Mouse (Mus musculus) limb, embryonic 15.5 days (tissue): ENCODE data around the gene Parva. TPM values are rescaled to one million over a fixed set of nuclear protein-coding genes. Genes with fewer than 3 reads are reported as not detected.

Experiments used
- ATAC-seq: fragments of 200-750 bp; cut with Nextera tagmentation; 2 replicates; pipeline ENCODE4 v1.8.0; 2017; ENCODE audit warnings: low read depth, moderate TSS enrichment; ENCODE audit not compliant: insufficient number of reproducible peaks, low FRiP score, low TSS enrichment
- H3K27ac ChIP-seq: fragments of 300-500 bp; sonication (generic); 2 replicates; pipeline ENCODE4 v1.5.1; 2015; ENCODE audit warnings: moderate library complexity, mild to moderate bottlenecking, inconsistent platforms
- H3K27me3 ChIP-seq: fragments of 300-500 bp; sonication (generic); 2 replicates; pipeline ENCODE4 v1.6.1; 2015; ENCODE audit warnings: inconsistent platforms
- H3K36me3 ChIP-seq: fragments of 300-500 bp; sonication (generic); 2 replicates; pipeline ENCODE4 v1.6.1; 2015; ENCODE audit warnings: inconsistent platforms
- H3K4me1 ChIP-seq: fragments of 300-500 bp; sonication (generic); 2 replicates; pipeline ENCODE4 v1.6.1; 2015; ENCODE audit warnings: inconsistent platforms
- H3K4me2 ChIP-seq: fragments of 300-500 bp; sonication (generic); 2 replicates; pipeline ENCODE4 v1.6.1; 2015; ENCODE audit warnings: mild to moderate bottlenecking, inconsistent platforms
- H3K4me3 ChIP-seq: fragments of 300-500 bp; sonication (generic); 2 replicates; pipeline ENCODE4 v1.5.1; 2015; ENCODE audit warnings: mild to moderate bottlenecking, inconsistent platforms
- H3K9ac ChIP-seq: fragments of 300-500 bp; sonication (generic); 2 replicates; pipeline ENCODE4 v1.6.1; 2015; ENCODE audit warnings: inconsistent platforms
- H3K9me3 ChIP-seq: fragments of 300-500 bp; sonication (generic); 2 replicates; pipeline ENCODE4 v1.6.1; 2016; ENCODE audit warnings: inconsistent platforms
- WGBS: fragments of 180-500 bp; shearing (Covaris S2); methylation state at CpG from one replicate; pipeline ENCODE4 v1.1.7; 2015; 5-methylcytosine and 5-hydroxymethylcytosine counted together
- polyA plus RNA-seq: library from polyadenylated mRNA; unstranded; fragments of >200 nt; fragmentation: Nextera tagmentation; extraction: Ambion mirVana; gene quantifications from 2 replicates; pipeline ENCODE4 v1.2.1, GENCODE M21; 2015

Gene Parva
- polyA plus RNA-seq, 1 experiment from 2014 or later: 95.9 TPM

DNA sequence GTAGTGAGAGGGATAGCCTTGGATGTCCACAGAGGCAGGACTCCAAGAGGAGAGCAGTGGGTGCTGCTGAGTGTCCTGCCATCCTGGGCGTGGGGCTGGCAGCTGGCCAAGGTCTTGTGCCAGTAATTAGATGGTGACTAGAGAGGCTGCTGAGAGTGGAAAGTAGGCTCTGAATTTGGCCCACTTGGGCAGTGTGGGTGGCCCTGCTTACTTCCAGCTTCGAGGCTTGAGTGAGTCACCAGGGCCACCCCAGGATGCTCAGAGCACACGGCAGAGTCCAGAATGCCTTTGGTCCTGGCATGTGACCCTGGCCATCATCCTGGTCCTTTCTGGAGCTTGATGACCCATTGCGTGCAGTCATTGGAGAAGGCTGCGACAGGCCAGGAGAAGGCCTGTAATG, 31.1 kb downstream of the Parva start:
- H3K4me3 ChIP-seq: no peak overlapping the region
- no peak overlapping the region for H3K9ac ChIP-seq
- no peaks in the 10 kb centered on the region for H3K9me3 ChIP-seq
- H3K4me2 ChIP-seq: no peak overlapping the region
- 0 out of 2 replicates have a peak overlapping the region, but pooled peaks have one; percentile 27 for H3K27ac ChIP-seq
- H3K4me1 ChIP-seq: peaks cover 43% of the 10 kb centered on the region
- no peaks in the 10 kb centered on the region for H3K36me3 ChIP-seq
- no peaks in the 10 kb centered on the region for H3K27me3 ChIP-seq
- 35% methylated on average over 5 of the region's 5 CpGs for WGBS
- ATAC-seq: no peak

DNA sequence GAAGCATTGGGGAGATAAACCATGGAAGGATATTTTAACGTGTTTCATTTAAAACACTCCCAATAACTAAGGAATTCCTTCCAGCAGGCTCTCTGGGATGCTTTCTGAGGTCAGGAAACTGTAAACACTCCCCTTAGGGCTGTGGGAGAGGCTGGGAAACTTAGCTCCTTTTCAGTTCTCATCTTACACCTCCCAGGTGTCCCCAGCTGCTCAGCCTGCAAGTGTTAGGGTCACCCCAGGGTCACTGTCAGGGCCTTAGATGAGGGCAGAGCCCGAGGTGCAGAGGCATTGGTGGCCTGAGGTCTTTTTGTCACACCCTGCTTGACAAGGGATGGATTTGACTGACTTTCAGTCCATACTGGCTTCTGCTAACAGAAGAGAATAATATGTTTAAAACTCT, 35.8 kb downstream of the Parva start:
- no peak overlapping the region for H3K4me3 ChIP-seq
- no peaks in the 10 kb centered on the region for H3K27me3 ChIP-seq
- H3K4me1 ChIP-seq: peaks cover 50% of the 10 kb centered on the region
- H3K9ac ChIP-seq: no peak overlapping the region
- 9% methylated on average over 2 of the region's 2 CpGs for WGBS
- no peaks in the 10 kb centered on the region for H3K36me3 ChIP-seq
- no peak overlapping the region for H3K4me2 ChIP-seq
- H3K9me3 ChIP-seq: no peaks in the 10 kb centered on the region
- peak overlapping the region; percentile 39; the same call in 1 of the 2 replicates for H3K27ac ChIP-seq
- no peak for ATAC-seq

DNA sequence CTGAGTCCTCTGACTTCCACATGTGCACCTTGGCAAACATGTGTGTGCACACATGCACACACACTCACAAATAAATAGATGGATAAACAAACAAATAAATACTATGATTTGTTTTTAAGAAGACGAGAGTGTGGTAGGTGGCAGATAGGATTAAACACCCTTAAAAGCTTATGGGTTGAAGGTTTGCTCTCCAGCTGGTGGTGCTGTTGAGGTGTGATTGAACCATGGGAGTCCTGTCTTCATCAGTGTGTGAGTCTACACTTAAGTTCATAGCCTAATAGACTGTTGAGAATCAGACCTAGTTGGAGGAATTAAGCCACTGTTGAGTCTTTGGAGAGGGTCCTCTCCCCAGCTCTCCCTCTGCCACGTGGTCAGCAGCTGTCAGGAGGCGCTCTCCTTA, 38.6 kb downstream of the Parva start:
- Histone ChIP-seq H3K27me3 (no peaks in the 10 kb centered on the region), H3K4me1 (peaks cover 61% of the 10 kb centered on the region), H3K9me3 (no peaks in the 10 kb centered on the region), H3K27ac (no peak overlapping the region), H3K9ac (no peak overlapping the region), H3K4me2 (no peak overlapping the region), H3K4me3 (no peak overlapping the region), H3K36me3 (no peaks in the 10 kb centered on the region)
- no peak for ATAC-seq
- 71% methylated on average over 3 of the region's 3 CpGs for WGBS

DNA sequence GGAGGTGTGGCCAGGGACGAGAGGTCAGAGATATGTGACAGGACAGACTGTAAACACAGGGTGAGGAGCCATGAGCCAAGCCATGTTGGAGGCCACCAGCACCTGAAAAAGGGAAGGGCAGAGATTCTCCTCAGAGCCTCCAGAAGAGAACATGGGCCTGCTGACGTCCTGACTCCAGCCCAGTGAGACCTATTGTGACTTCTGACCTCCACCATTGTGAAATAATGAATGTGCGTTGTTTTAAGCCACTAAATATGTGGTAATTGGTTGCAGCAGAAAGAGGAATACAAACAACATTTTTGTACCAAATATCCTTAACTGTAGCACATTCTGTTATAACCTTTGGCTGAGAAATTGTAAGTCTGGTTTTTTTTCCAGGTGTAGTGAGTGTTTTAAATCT, 39.5 kb downstream of the Parva start:
- H3K9me3 ChIP-seq: no peaks in the 10 kb centered on the region
- H3K36me3 ChIP-seq: no peaks in the 10 kb centered on the region
- no peak overlapping the region for H3K9ac ChIP-seq
- no peak for ATAC-seq
- 74% methylated on average over 3 of the region's 3 CpGs for WGBS
- H3K4me3 ChIP-seq: no peak overlapping the region
- H3K27me3 ChIP-seq: no peaks in the 10 kb centered on the region
- no peak overlapping the region for H3K4me2 ChIP-seq
- H3K27ac ChIP-seq: peak overlapping the region; percentile 86
- peaks cover 66% of the 10 kb centered on the region for H3K4me1 ChIP-seq

DNA sequence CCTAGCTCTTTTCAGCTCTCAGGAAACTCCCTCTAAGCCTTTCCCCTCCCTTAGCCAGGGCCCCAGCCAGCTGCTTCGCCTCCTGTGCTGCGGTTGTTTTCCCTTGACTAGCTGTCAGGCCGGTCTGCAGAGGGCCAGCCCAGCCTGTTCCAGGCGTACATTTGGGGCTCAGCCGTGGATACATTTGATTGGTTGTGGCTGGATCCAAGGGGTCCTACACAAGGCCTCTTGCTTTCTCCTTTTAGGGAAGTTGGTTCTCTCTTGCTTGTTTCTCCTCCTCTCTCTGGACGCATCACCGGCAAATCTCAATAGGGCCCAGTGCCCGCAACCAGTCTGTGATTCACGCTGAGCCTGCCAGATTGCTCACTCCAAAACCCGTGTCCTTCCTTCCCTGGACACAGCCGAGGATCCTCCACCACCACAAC, 40.4 kb downstream of the Parva start:
- Histone ChIP-seq H3K9me3 (no peaks in the 10 kb centered on the region), H3K27ac (peak overlapping the region; percentile 86), H3K9ac (no peak overlapping the region), H3K4me2 (0 out of 2 replicates have a peak overlapping the region, but pooled peaks have one; percentile 6), H3K4me1 (peaks cover 62% of the 10 kb centered on the region), H3K4me3 (no peak overlapping the region), H3K36me3 (no peaks in the 10 kb centered on the region), H3K27me3 (no peaks in the 10 kb centered on the region)
- peak; percentile 71 for ATAC-seq
- WGBS: 25% methylated on average over 11 of the region's 11 CpGs

DNA sequence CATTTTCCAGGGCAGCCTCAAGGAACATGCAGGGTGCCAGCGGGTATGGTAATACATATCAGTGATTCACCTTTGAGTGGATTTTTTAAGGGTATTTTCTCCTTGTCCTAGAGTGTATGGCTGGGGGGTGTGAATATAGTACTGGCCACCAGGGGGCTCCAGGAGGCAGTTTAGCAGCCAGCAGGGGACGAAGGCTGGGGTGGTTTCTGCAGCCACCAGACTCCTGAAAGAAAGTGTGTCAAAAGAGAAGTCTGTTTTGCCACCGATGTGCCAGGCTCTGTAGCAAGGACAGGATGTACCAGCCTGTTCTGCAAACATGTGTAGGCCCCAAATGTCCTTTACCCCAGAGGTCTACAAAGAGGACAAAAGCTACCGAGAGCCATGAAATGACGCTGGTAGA, 42.5 kb downstream of the Parva start:
- WGBS: 39% methylated on average over 5 of the region's 5 CpGs
- no peak overlapping the region for H3K4me3 ChIP-seq
- peaks cover 62% of the 10 kb centered on the region for H3K4me1 ChIP-seq
- no peak overlapping the region for H3K27ac ChIP-seq
- H3K36me3 ChIP-seq: no peaks in the 10 kb centered on the region
- ATAC-seq: no peak
- H3K9ac ChIP-seq: no peak overlapping the region
- no peak overlapping the region for H3K4me2 ChIP-seq
- no peaks in the 10 kb centered on the region for H3K27me3 ChIP-seq
- H3K9me3 ChIP-seq: no peaks in the 10 kb centered on the region

DNA sequence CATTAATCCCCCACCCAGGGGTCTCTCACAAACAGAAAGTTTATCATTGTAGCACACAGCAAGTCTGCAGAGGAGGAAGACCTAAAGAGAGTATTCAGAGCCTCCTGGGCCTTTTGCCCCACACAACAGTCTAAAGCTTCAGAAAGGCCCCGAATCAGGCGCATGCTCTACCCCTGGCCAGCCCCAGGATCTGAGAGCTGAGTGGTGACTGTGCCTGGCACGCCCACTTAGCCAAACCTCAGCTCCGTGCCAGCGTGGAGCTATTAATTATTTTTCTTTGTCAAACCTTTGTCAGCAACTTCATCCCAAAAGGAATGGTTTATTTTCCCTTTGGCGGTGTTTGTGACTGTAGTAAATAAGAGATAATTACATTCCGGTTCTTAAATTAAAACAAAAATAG, 44.0 kb downstream of the Parva start:
- no peaks in the 10 kb centered on the region for H3K27me3 ChIP-seq
- no peaks in the 10 kb centered on the region for H3K36me3 ChIP-seq
- no peak overlapping the region for H3K4me3 ChIP-seq
- ATAC-seq: no peak
- H3K9me3 ChIP-seq: no peaks in the 10 kb centered on the region
- 50% methylated on average over 7 of the region's 7 CpGs for WGBS
- peak overlapping the region; percentile 54 for H3K27ac ChIP-seq
- peaks cover 62% of the 10 kb centered on the region for H3K4me1 ChIP-seq
- no peak overlapping the region for H3K9ac ChIP-seq
- no peak overlapping the region for H3K4me2 ChIP-seq

DNA sequence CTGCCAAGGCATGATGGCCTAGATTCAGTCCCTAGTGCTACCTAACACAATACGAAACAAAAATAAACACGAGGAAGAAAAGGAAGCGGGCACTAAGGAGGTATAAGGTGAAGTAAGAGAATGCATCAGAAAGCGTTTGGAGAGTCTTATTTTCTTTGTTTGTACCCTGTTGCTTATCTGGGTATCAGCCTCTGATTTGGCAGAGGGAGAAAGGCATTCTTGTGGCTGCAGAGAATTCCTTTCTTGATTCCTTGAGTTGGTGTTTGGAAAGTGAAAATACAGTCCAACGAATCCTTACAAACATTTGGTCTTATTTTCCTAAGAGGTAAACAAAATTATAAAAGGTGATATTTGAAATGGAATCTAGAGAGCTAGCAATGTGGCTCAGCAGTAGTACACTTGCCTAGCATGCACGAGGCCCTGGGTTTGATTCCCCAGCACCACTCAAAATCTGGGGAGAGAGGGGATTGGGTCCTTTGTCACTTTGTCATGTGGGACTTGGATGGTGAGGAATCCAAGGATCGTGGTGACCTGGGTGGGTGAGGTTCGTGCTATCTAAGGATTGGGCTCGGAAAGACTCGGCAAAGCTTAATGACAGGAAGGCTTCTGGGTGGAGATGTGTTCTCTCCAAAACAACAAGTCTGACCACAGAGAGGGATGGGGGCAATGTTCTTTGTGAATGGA, 44.9 kb downstream of the Parva start:
- peaks cover 55% of the 10 kb centered on the region for H3K4me1 ChIP-seq
- H3K27me3 ChIP-seq: no peaks in the 10 kb centered on the region
- no peak overlapping the region for H3K9ac ChIP-seq
- no peaks in the 10 kb centered on the region for H3K9me3 ChIP-seq
- peak overlapping the region; percentile 12; the same call in 1 of the 2 replicates for H3K27ac ChIP-seq
- no peak for ATAC-seq
- H3K36me3 ChIP-seq: no peaks in the 10 kb centered on the region
- 63% methylated on average over 10 of the region's 10 CpGs for WGBS
- no peak overlapping the region for H3K4me2 ChIP-seq
- H3K4me3 ChIP-seq: no peak overlapping the region

DNA sequence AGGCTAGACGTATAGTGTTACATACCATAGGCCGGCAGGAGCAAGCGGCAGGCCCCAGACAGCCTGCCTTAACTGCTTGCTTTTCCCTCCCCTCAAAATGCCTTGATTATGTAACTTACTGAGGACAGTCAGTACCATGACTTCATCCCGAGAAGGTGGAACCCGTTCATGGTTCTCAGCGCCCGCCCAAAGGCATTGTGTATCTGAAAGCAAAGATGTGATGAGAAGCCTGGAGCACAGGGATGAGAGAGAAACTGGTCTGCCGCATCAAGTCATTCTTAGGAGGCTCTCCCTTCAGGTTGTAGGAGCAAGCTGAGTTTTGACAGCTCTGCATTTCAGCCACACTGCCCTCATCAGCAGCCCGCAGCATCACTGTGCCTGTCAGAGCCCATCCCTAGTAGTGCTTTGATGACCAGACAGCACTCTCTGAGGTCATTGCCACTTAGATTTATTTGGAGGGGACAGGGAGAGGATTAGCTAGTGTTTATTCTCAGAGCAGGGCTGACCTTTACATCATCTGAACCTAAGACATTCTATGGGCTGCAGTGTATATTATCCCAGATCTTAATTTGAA, 45.5 kb downstream of the Parva start:
- H3K27me3 ChIP-seq: no peaks in the 10 kb centered on the region
- no peaks in the 10 kb centered on the region for H3K36me3 ChIP-seq
- 57% methylated on average over 9 of the region's 9 CpGs for WGBS
- peak overlapping the region; percentile 12 for H3K27ac ChIP-seq
- ATAC-seq: no peak
- no peak overlapping the region for H3K4me3 ChIP-seq
- H3K9me3 ChIP-seq: no peaks in the 10 kb centered on the region
- H3K9ac ChIP-seq: no peak overlapping the region
- H3K4me1 ChIP-seq: peaks cover 49% of the 10 kb centered on the region
- no peak overlapping the region for H3K4me2 ChIP-seq

DNA sequence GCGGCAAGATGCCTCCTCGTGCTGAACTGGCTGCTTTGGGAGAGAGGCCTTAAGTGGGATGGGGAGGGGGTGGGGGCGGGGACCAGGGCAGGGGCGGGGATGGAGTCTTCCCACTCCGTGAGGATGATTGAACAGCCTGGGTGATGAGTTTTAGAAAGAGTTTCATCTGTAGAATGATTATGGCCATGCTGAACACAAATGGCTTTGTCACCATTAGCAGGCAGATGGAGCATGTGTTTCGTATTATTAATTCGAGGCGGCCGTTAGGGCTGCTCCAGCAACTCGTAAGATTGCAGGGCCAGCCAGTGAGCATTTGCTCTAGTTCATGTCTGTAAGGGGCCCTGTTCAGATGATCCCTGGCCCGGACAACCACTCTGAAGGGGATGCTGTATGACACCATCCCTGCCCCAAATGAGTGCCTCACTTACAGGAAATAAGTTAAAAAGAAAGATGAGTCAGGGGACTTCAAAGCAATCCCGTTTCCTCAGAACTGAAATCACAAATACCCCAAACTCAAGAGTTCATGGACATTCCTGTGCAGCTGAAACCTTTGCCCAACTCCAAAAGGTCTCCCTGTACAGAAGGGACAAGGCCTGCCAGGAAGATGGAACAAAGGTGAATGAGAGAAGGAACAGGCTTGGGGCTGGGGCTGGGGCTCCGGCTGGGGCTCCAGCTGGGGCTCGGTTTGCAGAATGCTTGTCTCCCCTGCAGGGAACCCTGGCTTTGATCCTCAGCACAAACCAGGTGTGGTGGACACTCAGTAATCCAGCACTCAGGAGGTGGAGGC, 46.5 kb downstream of the Parva start:
- ATAC-seq: no peak
- Histone ChIP-seq H3K9ac (no peak overlapping the region), H3K27me3 (no peaks in the 10 kb centered on the region), H3K4me3 (no peak overlapping the region), H3K4me1 (peaks cover 45% of the 10 kb centered on the region), H3K36me3 (no peaks in the 10 kb centered on the region), H3K9me3 (no peaks in the 10 kb centered on the region), H3K27ac (peak overlapping the region; percentile 71), H3K4me2 (0 out of 2 replicates have a peak overlapping the region, but pooled peaks have one; percentile 7)
- 13% methylated on average over 14 of the region's 14 CpGs for WGBS

DNA sequence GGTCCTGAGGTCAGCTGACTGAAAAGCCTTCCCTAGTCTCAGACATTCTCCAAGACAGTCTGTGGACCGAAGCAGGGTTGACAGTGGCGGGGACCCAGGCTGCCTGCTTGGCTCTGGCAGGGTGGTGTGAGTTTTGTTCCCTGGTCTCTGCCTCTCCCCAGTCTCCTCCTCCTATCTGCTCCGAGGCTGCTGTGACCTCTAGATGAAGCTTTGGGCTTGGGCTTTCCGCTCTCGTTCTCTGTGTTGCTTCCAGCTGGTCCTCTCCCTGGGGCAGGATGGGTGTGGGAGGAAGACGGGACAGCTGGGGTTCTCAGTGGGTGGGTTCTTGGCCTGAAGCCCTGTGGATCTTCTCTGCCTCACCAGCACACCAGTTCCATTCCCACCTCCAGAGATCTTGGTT, 51.8 kb downstream of the Parva start:
- WGBS: 43% methylated on average over 6 of the region's 6 CpGs
- no peaks in the 10 kb centered on the region for H3K27me3 ChIP-seq
- H3K4me2 ChIP-seq: no peak overlapping the region
- no peaks in the 10 kb centered on the region for H3K36me3 ChIP-seq
- H3K27ac ChIP-seq: peak overlapping the region; percentile 29; the same call in 1 of the 2 replicates
- no peak for ATAC-seq
- no peak overlapping the region for H3K4me3 ChIP-seq
- peaks cover 35% of the 10 kb centered on the region for H3K4me1 ChIP-seq
- H3K9ac ChIP-seq: no peak overlapping the region
- H3K9me3 ChIP-seq: no peaks in the 10 kb centered on the region

DNA sequence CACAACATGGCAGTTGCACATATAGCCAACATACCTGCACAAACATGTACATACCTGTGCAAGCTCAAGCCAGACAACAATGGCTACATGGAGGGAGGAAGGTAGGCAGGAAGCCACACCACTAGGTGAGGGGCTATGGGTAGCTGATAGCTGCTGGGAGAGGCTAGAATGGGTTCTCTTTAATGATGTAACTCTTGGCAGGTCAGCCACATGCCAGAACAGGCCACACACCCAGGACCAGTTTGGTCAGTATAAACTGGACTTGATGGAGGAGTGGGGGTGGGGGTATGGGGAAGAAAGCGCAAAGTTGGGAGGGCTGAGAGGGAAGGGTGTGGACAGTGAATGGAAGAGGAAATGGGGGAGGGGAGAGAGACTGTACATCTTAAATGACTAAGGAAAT, 53.7 kb downstream of the Parva start:
- Histone ChIP-seq H3K4me2 (no peak overlapping the region), H3K4me3 (no peak overlapping the region), H3K36me3 (no peaks in the 10 kb centered on the region), H3K27ac (no peak overlapping the region), H3K9ac (no peak overlapping the region), H3K27me3 (no peaks in the 10 kb centered on the region), H3K9me3 (no peaks in the 10 kb centered on the region), H3K4me1 (peaks cover 31% of the 10 kb centered on the region)
- WGBS: 86% methylated on average over 1 of the region's 1 CpGs
- no peak for ATAC-seq
